Mouse (Mus musculus) C2C12 (cell line): Measurements from ENCODE around the gene Morc2a.

Source experiments
- CEBPB ChIP-seq: IDR thresholded peaks from one replicate; pipeline ENCODE4 v1.6.1; 2011; ENCODE audit warnings: low read depth, mild to moderate bottlenecking, control low read depth, moderate library complexity
- CTCF ChIP-seq: IDR thresholded peaks from one replicate; pipeline ENCODE4 v1.5.1; 2011; ENCODE audit not compliant: control insufficient read depth, insufficient read depth, insufficient read length
- MAX ChIP-seq: IDR thresholded peaks from one replicate; pipeline ENCODE4 v1.6.1; 2011; ENCODE audit warnings: mild to moderate bottlenecking, control low read depth
- MYOD1 ChIP-seq: IDR thresholded peaks from one replicate; pipeline ENCODE4 v1.6.1; 2011; ENCODE audit warnings: low read depth; ENCODE audit not compliant: control insufficient read depth, insufficient read length
- USF1 ChIP-seq: IDR thresholded peaks from one replicate; pipeline ENCODE4 v1.6.1; 2011; ENCODE audit warnings: low read depth, mild to moderate bottlenecking, control low read depth, moderate library complexity

DNA sequence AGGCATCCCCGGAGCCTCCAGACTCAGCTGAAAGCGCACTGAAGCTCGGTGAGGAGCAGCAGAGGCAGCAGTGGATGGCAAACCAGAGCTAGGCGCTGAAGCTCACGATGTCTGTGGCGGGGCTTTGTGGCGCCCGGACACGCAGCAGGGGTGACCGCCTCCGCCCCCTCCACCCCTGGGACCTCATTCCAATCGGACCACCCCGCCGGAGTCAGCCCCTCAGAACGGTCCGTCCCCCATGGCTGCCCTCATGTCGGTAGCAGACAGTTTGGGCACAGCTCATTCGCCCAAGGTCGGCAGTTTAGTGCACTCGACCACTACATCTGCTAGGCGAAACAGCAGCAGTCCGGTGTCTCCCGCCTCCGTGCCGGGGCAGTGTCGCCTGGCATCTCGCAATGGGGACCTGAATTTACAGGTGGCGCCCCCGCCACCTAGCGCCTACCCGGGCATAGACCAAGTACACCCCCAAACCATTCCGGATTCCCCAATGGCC, 19.9 kb upstream of the Morc2a start:
- TF ChIP-seq CTCF (no peak), CEBPB (no peak), USF1 (no peak), MAX (no peak), MYOD1 (no peak)
